Mouse (Mus musculus) testis, adult 2 months (tissue): ENCODE data around the gene Epor.

Experiments used
- CTCF ChIP-seq: fragments of 200-500 bp; IDR thresholded peaks from 2 replicates; pipeline ENCODE4 v1.5.1; 2012; ENCODE audit warnings: low read depth, mild to moderate bottlenecking, inconsistent platforms, low read length, moderate library complexity; ENCODE audit not compliant: control insufficient read depth, insufficient read depth, insufficient replicate concordance
- POLR2A ChIP-seq: fragments of 200-500 bp; IDR thresholded peaks from 2 replicates; pipeline ENCODE4 v1.6.1; 2012; ENCODE audit warnings: low read depth, mild to moderate bottlenecking, inconsistent platforms, low read length, moderate library complexity; ENCODE audit not compliant: control insufficient read depth

GRCm38 (mm10) chr9:21948790-21949189 is 14.5 kb downstream of the Epor start:
- no peak for TF ChIP-seq POLR2A
- no peak for TF ChIP-seq CTCF
